Mouse (Mus musculus) large intestine, adult 2 months (tissue): ENCODE results near the gene Grb14. TPM values are rescaled to one million over a fixed set of nuclear protein-coding genes. Genes with fewer than 3 reads are reported as not detected.

Source experiments
- DNase-seq: peaks from one replicate; pipeline ENCODE4 v3.0.0-alpha.2; 2012; ENCODE audit warnings: low read depth, low spot score
- WGBS: fragments of 180-500 bp; shearing (Covaris S2); methylation state at CpG from one replicate; pipeline ENCODE4 v1.1.7; 2018; 5-methylcytosine and 5-hydroxymethylcytosine counted together
- polyA plus RNA-seq: library from polyadenylated mRNA; depleted of rRNA; stranded (reverse); fragments of >200 nt; gene quantifications from 2 replicates; pipeline ENCODE4 v1.2.3, GENCODE M21; 2012

Gene Grb14
- polyA plus RNA-seq, 1 experiment: 3.3 TPM

GRCm38 (mm10) chr2:64987782-64988181, 37.0 kb downstream of the Grb14 start:
- 76% methylated on average over 3 of the region's 3 CpGs for WGBS
- DNase-seq: no peak

DNA sequence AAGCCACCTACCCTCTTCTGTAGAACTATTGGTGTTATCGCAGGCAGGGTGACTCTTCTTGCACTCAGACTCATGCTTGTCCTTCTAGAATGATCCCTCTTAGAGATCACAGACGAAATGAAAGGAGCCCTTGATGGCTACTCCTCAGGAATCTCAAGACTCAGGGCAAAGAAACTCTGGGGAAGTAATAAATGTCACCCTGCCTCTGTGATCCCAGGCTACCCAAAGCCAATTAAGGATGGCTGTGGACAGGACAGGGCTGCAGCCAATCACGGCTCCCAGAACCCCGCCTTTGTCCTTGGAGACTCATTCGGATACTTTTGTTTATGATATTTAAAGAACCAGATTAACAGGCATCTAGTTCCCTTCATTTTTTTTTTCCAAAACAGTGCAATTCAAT, 49.2 kb downstream of the Grb14 start:
- WGBS: 28% methylated on average over 5 of the region's 5 CpGs
- DNase-seq: no peak

- DNase-seq: no peak
- 56% methylated on average over 2 of the region's 2 CpGs for WGBS
These were observed 50.2 kb downstream of the Grb14 start for GRCm38 (mm10) chr2:64974549-64974948.

DNA sequence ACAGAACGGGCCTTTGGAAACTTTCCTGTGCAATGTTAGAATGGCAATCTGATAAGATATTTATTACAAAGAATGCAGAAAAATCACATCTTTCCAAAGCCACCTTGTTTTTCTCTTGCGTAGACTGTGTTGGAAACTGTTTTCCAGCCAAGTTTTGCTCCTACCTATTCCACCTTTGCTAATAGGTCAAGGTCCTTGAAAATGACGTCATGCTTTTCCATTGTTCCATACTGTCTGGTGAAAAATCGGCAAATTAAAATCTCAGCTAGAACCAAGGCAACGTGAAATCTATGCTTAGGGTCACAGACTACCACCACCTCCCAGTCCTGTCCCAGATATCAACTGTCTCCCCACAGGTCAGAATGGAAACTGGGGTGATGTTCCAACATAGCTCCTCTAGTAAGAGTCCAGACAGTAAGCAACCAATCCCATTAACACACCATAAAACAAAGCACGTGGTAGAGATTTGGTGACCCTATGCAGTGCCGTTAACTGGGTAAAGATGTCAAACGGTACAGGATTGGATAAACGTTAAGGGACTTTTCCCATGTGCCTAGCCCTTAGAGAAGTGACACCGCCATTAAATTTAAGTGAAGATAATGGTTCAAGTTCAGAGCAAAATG, 50.9 kb downstream of the Grb14 start:
- 74% methylated on average over 10 of the region's 10 CpGs for WGBS
- DNase-seq: no peak

GRCm38 (mm10) chr2:64973125-64973524, 51.7 kb downstream of the Grb14 start:
- 84% methylated on average over 1 of the region's 1 CpGs for WGBS
- no peak for DNase-seq

GRCm38 (mm10) chr2:64971828-64972227, 53.0 kb downstream of the Grb14 start:
- 54% methylated on average over 5 of the region's 5 CpGs for WGBS

DNA sequence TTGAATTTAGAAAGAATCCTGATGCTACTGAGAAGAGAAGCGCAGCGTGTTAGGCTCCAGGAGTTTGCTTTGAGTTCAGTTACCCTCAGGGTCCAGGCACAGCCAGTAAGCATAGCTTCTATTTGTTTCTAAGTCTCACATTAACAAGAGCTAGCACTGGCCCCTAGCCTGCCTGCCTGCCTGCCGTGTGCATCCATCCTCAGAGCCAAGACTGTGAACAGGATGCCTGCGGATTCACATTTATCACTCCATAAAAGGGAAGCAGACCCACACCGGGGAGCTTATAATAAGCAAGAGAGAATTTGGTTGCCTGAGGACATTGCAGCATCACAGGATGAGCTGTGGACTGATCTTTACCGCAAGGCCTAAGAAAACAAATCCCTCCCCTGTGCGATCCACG, 53.8 kb downstream of the Grb14 start:
- no peak for DNase-seq
- 76% methylated on average over 8 of the region's 8 CpGs for WGBS

More at GRCm38 (mm10) chr2:64971828-64972227, 53.0 kb downstream of the Grb14 start:
- DNase-seq: no peak

DNA sequence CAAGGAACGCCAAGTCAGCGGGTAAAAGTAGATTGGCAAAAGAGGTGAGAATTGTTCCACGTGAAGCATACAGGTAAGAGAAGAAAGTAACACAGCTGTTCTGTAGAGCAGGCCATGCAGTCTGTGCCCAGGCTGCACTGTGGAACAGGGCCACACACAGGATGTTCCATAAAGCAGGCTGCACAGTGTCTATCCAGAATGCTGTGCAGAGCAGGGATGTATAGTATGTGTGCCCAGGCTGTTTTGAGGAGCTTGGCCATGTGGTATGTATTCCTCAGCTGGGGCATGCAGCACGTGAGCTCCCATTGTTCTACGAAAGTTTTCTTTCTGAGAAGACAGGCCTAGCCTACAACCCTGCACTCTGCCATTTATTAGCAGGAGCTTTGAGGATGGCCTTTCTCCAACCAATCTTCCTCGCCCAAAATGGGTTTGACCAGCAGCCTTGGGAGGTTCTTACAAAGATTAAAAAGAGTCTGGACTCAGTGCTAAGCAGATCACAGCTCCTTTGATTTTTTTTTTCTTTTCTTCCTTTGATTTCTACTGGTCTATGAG, 57.8 kb downstream of the Grb14 start:
- DNase-seq: no peak
- WGBS: 87% methylated on average over 6 of the region's 6 CpGs

GRCm38 (mm10) chr2:64966323-64966722, 58.5 kb downstream of the Grb14 start:
- 76% methylated on average over 6 of the region's 6 CpGs for WGBS
- no peak for DNase-seq

DNA sequence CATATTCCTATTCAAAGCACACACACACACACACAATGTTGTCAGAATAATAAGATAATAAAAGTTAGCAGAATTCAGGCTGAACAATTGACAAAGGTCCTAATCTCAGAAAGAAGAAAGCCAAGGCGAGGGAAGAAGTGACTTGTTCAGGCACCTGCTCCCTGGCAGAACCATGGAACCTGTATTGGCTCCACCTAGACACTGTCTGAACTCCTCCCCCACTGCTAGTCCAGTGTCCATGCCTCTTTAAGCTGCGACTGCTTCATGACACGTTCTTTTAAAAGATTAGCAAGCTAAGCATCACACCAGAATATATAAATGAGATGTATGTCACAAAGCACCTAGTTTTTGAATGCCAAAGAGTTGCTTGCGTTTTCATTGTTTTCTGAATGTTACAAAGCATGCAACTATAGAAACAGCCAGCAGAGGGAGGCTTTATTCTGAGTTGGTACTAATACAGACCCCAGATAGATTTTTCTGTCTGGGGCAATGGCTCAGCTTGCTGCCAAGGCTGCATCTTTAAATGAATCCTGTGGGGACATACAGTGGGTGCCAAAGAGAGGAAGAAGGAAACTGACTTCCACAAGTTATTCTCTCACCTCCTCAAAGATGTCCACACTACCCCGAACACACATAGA, 59.4 kb downstream of the Grb14 start:
- DNase-seq: peak; percentile 6
- WGBS: 25% methylated on average over 5 of the region's 5 CpGs

DNA sequence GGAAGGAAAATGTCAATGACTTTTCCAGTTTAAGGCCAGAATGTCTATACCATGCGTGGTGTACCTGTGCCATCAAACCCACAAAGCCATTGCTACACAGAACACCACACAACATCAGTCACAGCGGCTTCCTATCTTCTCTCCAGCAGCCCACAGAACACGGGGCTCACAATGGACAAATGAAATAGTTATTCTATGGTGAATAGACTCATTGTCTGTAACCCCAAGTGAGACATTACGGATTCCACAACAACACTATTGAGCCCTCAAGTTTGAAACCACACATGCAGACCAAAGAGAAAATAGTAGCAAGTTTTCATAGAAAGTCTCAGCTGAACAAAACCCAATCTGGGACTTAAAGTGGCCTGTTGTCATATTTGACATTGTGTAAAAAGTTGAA, 62.6 kb downstream of the Grb14 start:
- DNase-seq: no peak
- 88% methylated on average over 4 of the region's 4 CpGs for WGBS

- WGBS: 60% methylated on average over 3 of the region's 3 CpGs
- no peak for DNase-seq
These were observed 63.4 kb downstream of the Grb14 start for GRCm38 (mm10) chr2:64961381-64961780.

- 68% methylated on average over 4 of the region's 4 CpGs for WGBS
- no peak for DNase-seq
These were observed 65.1 kb downstream of the Grb14 start for GRCm38 (mm10) chr2:64959657-64960056.

GRCm38 (mm10) chr2:64955441-64955840, 69.3 kb downstream of the Grb14 start:
- DNase-seq: no peak
- 29% methylated on average over 1 of the region's 1 CpGs for WGBS

DNA sequence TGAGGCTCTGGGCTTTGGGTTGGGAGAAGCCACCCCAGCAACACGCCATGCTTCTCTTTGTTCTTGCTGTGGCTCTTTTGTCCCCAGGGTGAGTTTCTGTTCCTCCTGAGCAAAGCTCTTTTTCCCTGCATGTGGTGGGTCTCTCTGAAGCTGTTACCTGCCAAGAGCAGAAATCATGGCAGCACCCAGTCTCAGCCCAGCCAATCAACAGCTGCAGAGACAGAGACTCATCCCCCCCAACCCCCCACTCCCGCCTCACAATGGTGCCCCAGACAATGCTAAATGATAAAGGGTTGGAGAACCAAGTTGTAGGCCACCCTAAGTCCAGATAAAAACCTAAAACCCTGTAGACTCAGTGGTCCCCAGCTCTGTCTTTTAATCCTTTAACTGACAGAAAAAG, 75.6 kb downstream of the Grb14 start:
- 61% methylated on average over 2 of the region's 2 CpGs for WGBS
- no peak for DNase-seq

DNA sequence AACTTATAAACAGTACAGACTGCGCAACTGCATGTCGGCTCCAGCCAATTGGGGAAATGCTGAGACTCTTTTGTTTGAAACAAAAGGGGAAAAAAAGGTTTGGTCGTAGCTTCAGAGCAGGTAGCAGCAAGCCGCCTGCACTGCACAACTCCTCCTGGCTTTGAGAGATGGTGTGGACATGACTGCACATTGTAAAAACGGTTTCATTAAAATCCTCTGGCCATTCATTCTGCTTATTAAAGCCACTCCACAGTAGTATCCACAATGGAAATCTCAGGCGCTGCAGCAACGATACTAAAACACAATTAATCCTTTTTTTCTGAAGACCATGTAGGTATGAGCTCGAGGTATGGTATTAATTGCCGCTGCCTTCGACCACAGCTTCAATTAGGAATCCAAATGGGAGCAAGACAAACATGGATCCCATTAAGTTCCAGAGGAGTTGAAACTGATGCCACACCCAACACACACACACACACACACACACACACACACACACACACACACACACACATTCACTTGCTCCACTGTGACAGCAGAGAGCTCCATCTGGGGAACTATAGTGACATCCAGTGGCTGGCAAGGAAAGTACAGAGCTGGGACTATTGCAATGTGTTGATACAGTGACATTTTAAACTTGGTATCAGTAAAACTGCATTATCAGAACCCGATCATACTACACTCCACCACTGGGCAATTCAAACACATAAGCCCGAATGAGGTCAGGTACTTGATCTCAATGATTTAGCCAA, 76.2 kb downstream of the Grb14 start:
- DNase-seq: no peak

GRCm38 (mm10) chr2:64947484-64947883, 77.3 kb downstream of the Grb14 start:
- no peak for DNase-seq
- 68% methylated on average over 3 of the region's 3 CpGs for WGBS

More for the DNA sequence above, 76.2 kb downstream of the Grb14 start:
- 82% methylated on average over 12 of the region's 12 CpGs for WGBS

DNA sequence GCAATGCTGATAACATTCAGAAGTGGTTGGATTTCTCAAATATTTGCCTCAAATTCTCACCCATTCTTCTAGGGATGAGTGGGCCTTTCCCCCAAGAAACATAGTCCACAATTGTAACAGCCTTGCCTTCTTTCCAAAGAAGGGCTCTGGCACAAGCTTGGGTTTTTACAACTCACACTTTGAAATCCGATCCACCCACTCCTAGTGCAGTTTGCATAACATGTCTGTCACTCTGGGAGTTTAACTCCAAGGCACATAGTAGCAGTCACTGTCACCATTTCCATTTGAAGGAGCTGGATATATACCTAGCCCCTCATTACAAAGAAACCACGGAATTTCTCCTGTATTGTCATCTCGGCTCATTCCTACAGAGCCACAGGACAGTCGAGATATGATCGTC, 103.9 kb downstream of the Grb14 start:
- no peak for DNase-seq
- 49% methylated on average over 5 of the region's 5 CpGs for WGBS

DNA sequence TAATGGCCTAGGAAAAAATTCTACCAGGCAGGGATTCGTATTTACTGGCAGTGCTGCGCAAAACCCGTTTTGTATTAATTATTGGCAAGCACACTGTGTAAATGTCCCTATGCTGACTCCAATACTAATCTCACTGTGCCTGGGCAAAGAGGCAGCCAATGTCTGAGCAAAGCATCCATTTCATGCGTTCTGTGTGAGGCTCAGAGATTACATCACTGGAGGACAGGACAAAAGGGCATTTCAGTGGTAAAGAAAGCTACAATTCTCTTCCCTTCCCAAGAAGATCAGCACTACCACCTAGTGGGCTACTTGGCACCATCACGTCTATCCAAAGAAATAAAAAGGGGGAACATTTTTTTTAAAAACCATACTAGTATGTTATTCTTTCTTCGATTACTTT, 109.3 kb downstream of the Grb14 start:
- 41% methylated on average over 6 of the region's 6 CpGs for WGBS
- DNase-seq: no peak

DNA sequence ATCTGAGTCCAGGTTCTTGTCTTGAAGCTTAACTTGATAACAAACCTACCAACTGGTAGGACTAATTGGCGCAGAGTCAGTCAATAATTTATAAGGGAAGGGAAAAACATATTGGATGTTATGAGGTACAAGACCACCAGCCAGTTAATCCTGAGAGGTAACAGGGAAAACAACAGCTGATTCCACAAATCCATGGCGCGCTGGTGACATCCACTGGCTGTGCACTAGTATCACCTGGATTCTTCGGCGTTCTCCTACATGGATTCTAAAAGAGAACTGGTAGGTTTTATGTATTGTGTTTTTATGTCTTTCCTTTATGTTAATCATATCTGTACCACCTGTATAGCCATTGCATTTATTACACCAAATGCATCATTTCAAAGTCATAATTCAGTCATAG, 119.9 kb downstream of the Grb14 start:
- 80% methylated on average over 5 of the region's 5 CpGs for WGBS

DNA sequence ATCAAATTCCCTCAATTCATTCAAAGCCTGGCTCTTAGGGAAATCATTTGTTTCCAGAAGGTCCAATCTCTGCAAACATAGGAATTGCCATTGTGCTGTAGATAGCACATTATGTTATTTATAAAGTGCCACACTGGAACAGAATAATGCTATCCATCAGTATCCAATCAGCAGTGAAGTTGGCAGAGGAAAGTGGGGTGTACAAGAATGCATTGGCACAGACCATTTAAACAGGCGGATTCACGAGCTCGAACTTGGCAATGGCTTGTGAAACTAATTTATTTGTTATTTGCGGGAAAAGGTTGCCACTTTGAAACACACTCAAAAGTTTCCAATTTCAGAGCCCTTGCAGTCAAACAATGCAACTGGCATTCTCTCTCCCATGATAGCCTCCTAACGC, 126.9 kb downstream of the Grb14 start:
- WGBS: 66% methylated on average over 5 of the region's 5 CpGs

More for the DNA sequence above, 119.9 kb downstream of the Grb14 start:
- no peak for DNase-seq

More for the DNA sequence above, 126.9 kb downstream of the Grb14 start:
- DNase-seq: no peak
